Mouse (Mus musculus) liver (tissue): ENCODE results near the gene Tmbim4.

ENCODE experiments used
- DNase-seq: peaks from one replicate; pipeline ENCODE4 v3.0.0-alpha.2; 2020; ENCODE audit warnings: mixed read lengths

The Tmbim4 gene

DNA sequence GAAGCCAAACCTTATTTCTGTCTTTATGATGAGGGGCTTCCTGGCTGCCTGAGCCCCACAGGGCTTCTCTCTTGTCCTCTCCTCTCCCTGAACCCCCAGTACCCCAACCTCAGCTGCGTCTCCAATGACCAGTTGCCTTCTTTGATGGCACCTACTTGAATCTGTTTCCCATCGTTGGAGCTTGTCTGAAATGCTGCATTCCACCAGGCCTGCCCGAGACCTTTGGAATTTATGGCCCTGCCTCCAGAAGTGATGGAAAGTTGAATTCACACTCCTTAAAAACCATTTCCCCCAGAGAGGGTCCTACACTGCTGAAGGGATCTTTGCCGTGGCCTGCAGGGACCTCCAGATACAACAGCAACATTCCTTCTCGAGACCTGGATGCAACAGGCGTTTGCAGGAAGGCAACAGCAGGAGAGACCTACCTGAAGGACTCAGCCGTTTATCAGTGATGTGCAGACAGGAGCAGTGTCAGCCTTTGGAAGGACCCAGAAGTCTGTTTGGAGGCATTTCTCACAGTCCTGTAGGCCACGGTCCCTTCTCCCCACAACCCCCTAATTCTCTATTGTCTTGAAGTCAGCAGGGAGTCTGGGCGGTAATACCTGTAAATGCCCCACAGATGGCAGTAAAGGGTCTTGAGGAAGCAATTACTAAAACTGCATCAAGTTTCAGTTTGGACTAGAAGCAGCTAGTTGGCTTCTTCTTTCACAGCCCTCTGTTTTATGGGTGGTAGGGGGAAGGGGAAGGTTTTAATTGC lies 45.8 kb downstream of the Tmbim4 start:
- DNase-seq = peak; percentile 23

DNA sequence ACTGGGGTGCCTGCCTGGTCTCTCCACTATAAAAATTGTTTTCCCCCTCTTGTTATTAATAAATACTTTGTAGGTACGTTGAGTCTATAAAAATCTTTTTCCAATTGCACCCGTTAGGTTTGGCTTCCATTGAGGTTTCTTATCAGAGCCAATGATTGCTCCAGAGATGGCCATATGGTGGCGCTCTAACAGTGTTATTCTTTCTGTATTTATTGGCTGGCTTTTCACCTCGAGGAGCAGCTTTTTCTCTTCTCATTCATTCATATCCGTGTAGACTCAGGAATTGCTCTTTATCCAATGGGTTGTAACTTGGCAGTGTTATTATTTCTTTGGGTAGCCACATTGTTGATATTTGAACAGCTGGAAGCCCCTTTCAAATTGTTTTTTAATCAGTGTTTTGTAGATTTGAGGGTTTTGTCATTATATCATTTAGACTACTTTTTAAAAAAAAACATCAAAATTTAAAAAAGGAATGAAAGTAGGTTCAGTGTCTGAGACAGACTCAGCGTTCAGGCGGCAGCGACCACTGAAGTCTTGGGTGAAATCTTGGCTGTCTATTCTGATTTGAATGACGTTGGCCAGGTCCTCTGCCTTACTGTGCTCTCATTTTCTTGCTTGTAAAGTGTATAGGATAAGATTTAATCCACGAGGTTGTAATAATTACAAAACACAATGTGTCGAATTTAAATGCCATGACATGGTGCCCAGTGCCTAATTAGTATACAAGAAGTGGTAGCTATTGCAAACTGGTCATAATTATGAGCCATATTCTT lies 49.7 kb downstream of the Tmbim4 start:
- no peak for DNase-seq

DNA sequence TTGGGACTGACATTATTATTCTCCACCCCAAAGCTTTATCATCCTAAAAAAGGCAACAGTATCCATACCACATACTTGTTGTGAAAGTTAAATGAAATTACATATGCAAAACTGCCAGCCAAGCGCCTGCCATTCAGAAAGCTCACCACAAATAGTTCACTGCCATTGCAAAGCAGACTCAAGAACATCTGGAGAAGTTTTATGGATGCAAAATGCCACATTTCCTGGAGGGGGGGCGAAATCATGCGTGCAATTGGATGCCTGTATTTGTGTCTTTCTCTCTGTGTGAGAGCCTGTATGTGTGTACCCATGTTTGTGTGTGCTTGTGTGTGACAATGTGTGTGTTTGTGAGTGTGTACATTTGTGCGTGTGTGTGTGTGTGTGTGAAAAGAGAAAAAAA lies 50.4 kb downstream of the Tmbim4 start:
- DNase-seq = no peak

DNA sequence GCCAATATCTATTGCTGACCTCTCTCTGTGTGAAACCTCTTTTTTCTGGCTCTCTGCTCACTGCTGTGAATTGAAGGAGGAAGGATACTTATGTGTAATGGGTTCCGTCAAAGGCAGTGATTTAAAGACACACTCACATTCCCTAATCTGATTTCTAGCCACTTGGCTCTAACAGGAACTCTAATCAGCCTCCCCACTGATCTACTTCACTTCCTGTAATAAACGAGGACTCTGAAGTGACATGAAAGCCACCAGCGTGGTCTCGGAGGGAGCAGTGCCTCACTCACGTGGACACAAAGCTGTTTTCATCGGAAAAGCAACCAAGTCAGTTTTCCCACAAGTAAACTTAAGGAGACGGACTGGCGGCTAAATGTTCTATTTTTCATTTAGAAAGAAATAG lies 51.4 kb downstream of the Tmbim4 start:
- DNase-seq = no peak

DNA sequence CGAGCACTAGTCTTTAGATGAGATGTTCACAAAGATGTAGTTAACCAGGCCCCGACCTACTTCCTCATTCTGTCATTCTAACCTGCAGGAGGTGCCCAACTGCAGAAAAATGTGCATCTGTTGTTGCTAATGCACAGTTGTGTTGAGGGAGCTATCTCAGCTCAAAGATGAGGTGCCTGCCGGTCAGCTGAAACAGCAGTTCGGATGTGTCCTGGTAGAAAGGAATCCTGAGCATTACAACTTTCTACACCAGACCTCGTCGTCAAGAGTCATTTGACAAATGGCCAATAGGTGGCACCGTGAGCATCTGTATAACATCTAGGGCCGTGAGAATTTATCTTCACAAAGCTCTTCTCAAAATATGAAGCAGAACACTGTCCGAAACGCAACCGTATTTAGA lies 55.8 kb downstream of the Tmbim4 start:
- peak; percentile 38 for DNase-seq

DNA sequence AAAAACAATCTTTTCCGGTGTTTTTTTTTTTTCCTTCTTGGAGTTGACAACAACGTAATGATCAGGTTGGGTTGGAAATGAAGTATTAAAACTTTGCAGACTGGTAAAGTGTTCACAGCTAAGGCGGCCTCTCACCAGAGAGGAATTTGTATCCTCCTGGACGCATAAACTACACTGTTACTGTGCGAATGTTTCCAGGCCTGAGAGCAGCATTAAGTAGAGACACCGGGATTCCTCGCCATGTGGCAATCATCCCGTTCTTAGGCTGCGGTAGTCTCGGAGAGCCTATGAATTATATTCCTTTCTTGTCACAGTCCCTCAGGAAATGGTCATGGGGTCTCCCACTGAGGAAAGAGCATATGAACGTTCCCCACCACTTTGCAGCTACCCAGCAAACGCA lies 66.4 kb downstream of the Tmbim4 start:
- DNase-seq = no peak

DNA sequence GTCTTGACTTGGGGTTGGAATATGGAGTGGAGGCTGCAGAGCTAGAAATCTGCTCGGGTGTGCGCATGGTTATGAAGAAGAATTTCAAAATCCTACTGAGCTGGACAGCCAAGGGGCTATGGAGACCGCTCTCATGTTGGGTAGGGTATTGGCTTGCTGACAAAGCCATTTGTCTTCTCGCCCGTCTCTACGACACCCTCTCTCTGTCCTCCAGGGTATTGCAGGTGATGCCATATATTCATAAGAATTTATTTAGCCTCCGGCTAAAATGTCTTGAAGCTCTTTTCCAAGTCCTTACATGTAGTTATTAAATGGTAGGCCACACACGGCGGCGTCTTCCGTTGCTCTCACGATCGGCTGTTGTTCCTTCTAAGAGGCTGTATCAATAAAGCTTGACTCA lies 68.6 kb downstream of the Tmbim4 start:
- DNase-seq = no peak

DNA sequence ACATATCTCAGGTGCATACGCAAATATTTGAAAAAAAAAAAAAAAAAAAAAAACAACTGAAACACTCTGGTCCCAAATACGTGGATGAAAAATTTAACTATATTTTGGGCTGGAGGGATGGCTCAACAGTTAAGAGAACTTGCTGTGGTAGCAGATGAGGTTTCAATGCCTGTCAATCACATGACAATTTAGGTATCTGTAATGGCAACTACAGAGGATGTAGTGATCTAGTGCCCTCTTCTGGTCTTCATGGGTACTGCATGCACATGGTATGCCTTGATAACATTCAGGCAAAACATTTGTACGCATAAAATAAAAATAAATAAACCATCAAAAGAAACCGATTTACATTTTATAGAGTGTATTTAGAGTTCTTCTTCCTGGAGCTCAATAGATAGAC lies 69.4 kb downstream of the Tmbim4 start:
- peak; percentile 60 for DNase-seq

DNA sequence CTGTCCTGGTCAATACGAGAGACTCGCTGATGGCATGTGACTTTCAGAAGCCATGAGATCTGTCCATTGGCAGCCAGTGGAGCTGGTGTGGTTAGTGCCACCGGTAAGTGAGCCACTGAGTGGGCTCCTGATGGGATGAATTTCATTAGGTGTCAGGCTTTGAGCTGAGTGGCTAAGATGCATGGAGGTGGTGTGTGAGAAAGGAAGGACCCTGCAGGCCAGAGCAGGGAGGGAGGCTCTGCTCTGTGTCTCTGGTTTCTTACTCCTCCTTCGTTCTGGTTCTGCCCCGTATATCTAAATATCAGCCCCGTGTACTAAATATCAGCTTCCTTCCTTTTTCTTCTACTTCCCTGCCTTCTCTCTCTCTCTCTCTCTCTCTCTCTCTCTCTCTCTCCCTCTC lies 69.9 kb downstream of the Tmbim4 start:
- no peak for DNase-seq

DNA sequence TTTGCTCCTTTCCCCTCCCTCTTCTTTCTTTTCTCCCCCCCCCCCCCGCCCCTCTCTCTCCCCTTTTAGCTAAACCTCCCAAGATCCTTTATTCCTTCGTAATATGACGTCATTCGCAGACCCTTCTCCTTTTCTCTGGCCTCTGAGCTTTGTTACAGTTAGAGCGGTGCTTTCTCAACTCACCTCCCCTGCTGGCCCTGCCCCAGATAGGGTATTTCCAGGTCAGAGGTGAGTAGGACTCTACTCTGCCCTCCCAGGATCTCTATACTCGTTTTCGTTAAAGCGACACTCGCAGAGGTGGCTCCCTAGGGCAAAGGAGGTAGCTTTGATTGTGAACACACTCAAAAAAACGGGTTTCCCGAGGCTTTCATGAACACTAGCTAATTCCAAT lies 70.5 kb downstream of the Tmbim4 start:
- no peak for DNase-seq

DNA sequence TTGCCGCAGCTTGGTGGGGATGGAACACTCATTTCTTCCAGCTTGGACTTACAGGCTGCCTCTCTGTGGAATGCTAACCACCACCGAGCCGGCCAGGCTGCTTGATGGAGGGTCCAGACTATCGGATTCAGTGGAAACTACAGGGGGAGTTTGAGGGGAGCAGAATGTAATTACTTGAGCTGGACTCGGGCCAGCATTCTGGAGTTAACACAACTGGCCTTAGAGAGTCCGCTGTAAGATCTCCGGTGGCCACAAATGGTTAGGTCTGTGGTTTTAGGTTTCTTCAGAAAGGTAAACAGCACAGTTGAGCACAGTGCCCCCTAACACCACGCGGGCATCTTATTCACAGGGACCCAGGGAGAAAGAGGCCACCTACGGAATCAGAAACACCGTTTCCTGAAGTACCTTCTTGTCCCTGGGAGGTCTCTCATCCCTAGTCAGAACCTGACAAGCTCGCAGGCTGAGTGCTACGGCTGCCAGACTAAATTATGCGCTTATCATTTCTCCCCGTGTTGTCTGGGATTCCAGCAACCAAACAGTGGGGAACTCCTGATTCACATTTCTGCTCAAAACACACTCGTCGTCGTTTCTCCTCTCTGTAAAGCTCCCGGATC lies 71.0 kb downstream of the Tmbim4 start:
- DNase-seq = no peak

DNA sequence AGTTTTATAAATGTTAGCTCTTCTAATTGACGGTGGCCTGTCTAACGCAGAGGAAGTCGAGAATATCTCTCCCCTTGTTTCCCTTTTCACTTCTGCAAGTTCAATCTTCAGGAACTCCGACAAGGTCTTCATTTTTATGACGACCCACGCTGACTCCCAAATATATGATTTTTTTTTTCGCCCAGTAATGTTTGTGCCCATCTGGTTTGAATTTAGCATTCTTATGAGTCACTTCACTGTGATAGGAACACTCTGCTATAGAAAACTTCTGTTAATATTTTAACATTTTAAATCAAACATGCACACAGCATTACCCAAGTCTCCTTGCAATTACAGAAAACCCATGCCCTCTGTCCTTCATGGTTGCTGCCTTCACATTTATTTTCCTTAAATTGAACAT lies 71.9 kb downstream of the Tmbim4 start:
- no peak for DNase-seq
